Mouse (Mus musculus): ENCODE results near the gene Gopc. TPM values are rescaled to one million over a fixed set of nuclear protein-coding genes. Genes with fewer than 3 reads are reported as not detected.
"Not testable (repeated sequence)": the region's sequence is repeated elsewhere in the genome, so short reads cannot be mapped to it uniquely, and the experiment has no call there.

The Gopc gene
- total RNA-seq, 2 experiments from 2014 or later = 7.4 to 8.5 TPM

DNA sequence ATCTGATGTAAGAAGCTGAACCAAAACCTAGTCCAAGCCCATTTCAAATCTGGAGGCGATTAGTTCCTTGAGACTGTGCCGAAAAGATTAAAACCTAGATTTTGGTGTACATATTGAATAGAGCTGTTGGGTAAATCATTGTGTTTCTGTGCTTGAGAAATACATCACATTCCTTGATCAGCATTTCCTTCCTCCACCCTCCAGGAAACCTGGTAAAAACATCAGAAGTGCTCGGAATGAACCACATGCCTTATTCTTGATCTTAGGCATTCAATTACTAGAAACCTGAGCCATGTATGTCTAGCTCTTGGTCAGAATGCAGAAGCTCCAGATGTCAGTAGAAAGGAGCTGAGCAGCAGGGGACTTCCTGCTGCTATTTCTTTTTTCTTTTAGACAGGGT is 7.5 kb upstream of the Gopc start:
- intact Hi-C loops (cut with DNase I) = loop anchor here (5.0 to 10.0 kb wide), 2 partner anchors 157 to 285 kb away; partner anchors contain the start of gene Dcbld1

DNA sequence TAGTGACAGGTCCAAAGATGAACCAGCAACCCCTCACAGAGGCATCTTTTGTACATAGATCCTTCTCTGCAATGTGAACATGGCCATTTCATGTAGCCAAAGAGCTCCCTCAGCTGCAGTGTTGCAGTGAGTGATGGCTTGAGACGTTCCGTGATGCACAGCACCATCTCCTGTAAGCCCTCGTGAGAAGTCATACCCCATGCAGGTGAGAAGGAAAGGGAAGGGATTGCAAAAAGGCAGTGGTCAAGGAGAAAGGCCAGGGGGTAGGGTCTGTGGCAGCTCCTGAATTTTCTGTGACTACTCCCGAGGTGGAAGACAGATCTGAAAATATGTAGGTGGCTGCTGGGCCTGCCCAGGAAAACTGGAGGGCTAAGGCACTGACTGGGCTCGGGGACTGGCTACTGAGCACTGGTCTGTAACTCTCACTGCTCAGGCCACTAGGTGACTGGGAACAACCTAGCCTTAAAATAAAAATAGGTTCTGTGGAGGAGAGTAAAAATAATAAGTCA is 7.1 kb upstream of the Gopc start, which contains the start of gene Nepn:
TSS of gene Nepn (plus strand) at position 51 of the 509 bp plus-strand sequence.
- DNase-seq = no peak
- intact Hi-C loops (cut with DNase I) = loop anchor here (5.0 to 10.0 kb wide), 2 partner anchors 157 to 284 kb away; partner anchors contain the start of gene Dcbld1

More for the DNA sequence above, 7.5 kb upstream of the Gopc start:
- no peak for DNase-seq

DNA sequence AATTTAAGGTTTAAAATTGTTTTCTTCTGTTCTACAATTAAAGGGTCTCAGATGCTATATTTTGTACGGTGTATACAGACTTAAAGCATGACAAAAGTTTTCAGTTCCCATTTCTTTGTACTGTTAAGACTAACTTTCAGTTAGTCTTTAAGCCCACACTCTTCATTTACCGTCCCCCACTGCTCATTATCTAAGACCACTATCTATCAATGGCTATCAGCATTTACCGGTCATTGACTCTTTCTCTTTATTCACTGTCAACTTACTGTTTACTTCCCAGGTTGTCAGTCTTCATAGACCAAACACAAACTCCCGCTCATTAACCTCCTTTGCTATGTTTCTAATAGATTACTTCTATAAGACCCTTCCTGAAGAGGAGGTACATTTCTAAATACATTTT is 5.3 kb upstream of the Gopc start:
- intact Hi-C loops (cut with DNase I) = loop anchor here (5.0 to 10.0 kb wide), 2 partner anchors 155 to 282 kb away; partner anchors contain the start of gene Dcbld1
- DNase-seq = no peak

DNA sequence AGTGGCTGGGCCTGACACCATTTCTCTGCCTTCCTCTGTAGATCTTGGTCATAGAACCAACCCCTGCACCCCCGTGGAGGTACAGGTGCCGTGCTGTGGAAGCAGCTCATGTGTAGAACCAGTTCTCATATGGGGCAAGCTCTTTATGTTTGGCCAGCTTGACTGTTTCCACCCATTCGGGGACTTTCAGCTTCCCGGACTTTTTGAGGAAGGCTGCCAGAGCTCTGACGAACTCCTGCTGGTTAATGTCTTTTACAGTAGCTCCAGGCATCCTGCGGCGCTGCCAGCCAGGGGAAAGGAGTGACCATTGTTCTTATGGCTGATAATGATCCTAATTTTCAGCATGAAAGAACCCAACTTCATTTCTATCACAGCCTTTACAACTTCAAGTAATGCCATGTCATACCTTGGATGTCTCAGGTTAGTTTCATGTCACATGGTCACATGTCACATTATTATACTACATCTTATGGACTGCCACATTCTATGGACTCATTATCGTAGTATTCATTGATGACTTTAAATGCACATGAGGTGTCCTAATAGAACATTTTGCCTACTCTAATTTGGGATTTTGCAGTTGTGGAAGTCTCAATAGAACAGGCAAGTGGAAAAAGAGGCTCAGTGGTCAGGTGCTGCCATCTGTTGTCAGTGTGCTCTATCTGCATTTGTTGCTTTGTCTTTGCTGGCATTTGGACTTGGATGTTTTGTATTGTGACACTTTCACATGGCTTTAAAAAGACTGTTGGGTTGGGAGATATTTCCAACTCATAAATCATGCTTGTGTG is 3.1 kb upstream of the Gopc start:
- DNase-seq = peak in 1 of 2 experiments; percentile 8
- intact Hi-C loops (cut with DNase I) = loop anchor here (5.0 to 10.0 kb wide), 4 partner anchors 32 to 280 kb away; partner anchors contain the start of genes Dcbld1 and Nus1

DNA sequence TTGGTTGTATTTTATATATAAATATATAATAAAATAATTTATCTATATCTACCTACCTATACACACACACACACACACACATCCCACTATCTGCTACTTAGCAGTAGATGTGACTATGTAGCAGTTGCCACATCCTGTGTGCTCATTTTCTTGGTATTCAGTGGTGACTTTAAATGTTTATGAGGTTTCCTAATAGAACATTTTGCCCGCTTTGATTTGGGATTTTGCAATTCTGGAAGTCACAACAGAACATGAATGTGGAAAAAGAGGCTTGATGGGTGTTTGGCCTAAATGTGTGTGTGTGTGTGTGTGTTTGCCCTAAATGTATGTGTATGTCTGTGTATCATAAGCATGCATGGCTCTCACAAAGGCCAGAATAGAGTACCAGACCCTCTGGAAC is 1.6 kb upstream of the Gopc start:
- no peak for DNase-seq
- intact Hi-C loops (cut with DNase I) = loop anchor here (5.0 to 10.0 kb wide), 3 partner anchors 34 to 279 kb away; partner anchors contain the start of gene Nus1

DNA sequence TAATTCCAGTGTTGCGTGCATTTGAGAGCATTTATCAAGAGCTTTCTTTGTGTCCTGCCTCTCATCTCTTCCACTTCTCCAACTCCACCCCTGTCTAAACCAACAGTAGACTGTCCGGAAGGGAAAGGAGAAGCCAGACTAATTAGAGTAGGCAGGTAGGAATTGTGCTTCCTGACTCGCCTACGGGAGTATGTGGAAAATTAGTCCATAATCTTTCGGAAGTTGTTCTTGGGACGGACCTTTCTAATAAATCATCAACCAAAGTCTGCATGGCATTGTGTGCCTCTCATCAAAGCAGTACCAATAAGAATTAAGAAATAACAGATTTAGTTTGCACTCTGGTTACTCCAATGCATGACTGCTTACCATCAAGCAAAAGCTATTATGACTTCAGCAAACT is 1.1 kb upstream of the Gopc start:
- no peak for DNase-seq
- intact Hi-C loops (cut with DNase I) = loop anchor here (5.0 to 10.0 kb wide), 3 partner anchors 34 to 278 kb away; partner anchors contain the start of gene Nus1

DNA sequence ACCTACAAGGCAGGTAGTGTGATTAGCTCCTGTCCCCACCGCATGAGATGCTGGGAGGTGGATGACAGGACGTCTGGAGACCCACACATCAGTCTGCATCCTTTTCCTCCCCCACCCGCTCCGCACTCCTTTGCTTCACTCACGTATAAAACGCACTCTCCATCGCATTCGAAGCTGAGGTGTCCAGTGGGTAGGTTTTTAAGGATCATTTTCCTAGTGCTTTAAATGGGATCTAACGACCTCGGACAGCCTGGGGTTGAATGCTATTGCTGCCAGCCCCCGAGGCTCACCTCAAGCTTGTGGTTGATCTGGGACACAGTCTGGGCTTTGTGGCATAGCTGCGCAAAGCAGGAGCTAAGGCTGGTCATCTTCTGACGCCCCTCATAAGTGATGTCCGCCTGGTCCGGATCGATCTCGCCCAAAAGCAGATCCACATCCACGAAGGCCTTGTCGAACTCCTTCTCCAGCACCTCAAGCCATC is 563 bp downstream of the Gopc start:
- DNase-seq = no peak
- intact Hi-C loops (cut with DNase I) = loop anchor here (5.0 to 10.0 kb wide), 3 partner anchors 36 to 277 kb away; partner anchors contain the start of gene Nus1

DNA sequence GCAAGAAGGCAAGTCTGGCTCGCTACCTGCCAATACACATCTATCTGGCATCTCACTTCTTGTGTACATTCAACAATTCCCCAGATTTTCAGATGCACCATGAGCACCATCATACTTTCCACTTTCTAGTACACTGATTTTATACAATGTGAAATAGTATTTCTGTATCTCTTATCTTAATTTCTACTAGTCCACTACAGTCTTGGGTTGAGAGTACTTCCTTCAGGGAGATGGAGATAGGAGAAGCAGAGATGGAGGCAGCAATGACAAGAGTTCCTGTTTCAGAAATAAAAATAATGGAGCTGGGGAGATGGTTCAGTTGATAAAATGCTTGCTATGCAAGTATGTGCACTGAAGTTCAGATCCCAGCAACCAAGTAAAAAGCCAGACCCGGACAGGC is 4.1 kb downstream of the Gopc start:
- no peak for DNase-seq
- intact Hi-C loops (cut with DNase I) = no loop called here

DNA sequence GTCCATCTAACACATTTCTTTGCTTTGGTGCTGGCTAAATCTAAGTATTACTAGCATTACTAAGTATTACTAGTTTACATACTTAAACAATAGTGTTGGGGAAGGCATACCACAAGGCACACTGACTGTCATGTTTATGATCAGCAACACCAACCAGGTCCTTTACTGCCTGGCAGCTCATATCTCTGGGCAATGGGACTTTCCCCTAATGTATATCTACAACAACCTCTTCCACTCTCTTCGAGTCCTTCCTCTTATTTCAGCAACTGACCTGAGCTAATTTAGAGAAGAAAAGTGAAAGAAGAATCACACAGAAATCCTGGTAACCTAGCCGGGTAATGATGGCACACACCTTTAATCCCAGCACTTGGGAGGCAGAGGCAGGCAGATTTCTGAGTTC is 5.5 kb downstream of the Gopc start:
- DNase-seq = no peak
- intact Hi-C loops (cut with DNase I) = no loop called here

DNA sequence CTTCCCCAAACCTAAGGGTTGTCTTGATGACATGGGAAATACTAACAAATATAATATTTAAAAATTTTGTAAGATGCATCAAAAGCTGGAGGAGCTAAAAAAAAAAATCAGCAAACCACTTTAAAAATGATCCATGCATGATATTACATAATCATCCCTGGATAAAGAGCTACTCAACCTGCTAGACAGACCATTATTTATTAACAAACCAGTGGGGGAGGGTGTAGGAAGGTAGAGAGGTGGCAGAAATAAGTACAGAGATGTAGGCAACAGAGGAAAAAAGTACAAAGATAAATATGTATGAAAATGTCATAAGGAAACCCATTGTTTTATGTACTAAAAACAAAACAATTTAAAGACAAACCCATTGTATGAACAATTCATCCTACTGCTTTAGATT is 7.3 kb downstream of the Gopc start:
- no peak for DNase-seq
- intact Hi-C loops (cut with DNase I) = no loop called here

DNA sequence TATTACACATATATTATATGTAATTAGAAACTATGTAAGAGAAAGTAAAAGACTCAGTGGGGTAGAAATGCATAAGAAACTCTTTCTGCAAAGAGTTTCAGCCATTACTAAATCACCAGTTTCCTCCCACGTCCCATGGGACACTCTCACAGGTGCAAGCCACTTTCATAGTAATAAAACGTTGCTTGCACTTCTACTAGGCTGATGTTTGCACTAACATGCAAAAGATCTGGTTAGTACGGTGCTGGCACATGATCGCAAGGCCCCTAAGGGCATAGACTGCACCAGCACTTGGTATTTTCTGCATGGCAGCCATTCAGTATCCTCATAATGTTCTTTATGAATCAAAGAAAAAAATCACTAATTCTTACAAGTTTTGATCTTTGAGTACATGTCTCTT is 8.1 kb downstream of the Gopc start:
- intact Hi-C loops (cut with DNase I) = no loop called here
- no peak for DNase-seq

DNA sequence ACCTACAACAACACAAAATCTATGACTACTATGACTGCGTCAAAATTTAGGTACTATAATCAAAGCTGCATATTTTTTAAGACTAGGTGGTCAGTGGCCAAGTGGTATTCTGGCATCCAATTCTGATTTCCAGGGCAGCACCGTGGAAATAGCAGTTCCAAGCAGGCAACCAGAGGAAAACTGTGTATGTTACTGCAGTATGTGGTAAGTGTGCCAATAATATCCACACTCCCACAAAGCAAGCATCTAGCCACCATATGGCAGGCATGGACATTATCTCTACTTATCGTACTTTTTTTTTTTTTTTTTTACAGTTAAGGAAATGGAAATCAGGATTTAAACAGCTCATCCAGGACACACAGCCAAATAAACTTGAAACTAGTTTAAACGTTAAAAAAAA is 13.5 kb downstream of the Gopc start:
- intact Hi-C loops (cut with DNase I) = no loop called here
- no peak for DNase-seq

DNA sequence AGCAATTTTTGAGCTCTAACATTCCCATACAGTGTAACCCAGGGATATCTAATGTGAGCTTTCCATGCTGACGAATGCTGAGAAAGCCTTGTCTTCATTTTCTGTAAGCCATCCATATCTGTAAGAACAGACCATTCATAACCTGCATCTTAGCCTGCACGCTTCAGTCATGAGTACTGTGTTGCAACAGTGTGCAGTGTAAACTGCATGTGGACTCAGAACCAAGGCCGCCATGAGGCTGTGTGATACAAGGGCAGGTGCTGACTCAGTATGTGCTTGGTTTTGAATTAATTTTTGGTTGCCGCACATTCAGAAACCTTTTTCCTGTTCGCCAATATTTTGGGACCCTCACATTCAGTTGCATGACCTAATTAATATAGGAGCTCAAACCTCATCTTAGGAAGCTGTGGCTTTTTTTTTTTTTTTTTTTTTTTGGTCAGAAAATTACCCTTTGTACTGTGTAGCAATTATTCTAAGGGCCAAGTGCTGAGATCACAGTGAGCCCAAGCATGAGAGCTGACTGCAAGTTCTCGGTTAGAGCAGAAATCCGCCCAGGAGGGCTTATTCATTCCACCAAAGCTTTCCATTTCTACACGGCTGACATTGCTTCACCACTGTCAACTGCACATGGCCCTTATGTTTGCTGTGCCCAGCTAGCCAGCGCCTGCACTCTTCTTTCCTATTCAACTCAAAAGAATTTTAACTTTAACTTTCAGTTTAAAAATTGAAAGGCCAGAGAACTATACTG is 20.9 kb downstream of the Gopc start:
- intact Hi-C loops (cut with DNase I) = no loop called here

DNA sequence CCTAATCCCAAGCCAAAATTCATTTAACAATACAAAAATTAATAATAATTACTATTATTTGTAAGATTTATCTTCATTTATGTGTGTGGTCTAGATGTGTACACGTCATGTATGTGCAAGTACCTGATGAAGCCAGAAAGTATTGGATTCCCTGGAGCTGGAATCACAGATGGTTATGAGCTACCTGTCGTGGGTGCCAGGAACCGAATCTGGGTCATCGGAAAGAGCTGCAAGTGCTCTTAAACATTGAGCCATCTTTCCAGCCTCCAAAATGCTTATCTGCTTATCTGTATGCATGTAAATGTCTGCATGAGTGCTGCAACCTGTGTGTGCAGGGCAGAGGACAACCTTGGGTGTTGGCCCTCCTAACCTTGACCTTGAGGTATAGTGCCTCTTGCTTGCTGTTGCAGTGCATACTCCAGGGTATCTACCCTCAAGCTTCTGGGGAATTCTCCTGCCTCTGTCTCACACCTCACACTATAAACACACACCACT is 21.6 kb downstream of the Gopc start:
- intact Hi-C loops (cut with DNase I) = no loop called here
- DNase-seq = no peak

More for the DNA sequence above, 20.9 kb downstream of the Gopc start:
- DNase-seq = no peak

DNA sequence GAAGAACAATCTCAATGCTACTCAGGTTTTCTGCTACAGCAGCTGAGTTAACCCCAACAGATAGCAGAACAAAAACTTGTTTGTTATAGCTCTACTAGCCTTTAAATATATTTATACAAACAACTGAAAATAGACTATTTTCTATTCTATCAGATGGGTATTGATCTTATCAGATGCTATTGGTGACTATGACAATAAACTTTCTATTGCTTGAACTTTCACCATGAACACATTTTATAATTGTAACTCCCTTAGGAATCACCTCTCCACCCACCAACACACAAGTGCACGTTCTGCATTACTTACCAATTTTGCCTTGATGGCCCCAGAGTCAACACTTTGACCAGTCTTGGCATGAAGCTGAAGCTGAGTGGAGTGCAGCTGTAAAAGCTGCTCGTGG is 23.5 kb downstream of the Gopc start, which contains the start of gene Gm26741:
TSS of gene Gm26741 (plus strand) at position 301 of the 400 bp plus-strand sequence.
- no peak for DNase-seq
- intact Hi-C loops (cut with DNase I) = no loop called here

DNA sequence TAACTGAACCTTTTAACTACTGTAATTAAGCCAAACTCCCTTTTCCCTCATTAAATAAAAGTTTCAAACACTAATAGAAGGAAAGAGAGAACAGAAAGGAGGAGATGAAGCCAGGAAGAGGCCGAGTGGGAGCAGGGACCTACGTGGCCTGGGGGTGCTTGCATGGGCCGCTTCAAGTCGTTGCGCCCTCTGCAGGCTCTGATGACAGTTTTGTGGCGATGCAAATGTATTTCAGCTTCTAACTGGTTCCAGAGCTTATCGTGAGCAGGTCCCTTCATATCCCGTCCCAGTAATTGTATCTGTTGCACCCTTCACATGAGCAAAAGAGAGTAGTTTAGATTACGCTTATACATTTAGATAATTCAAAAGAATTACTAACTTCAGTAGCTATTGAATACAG is 28.7 kb downstream of the Gopc start:
- intact Hi-C loops (cut with DNase I) = no loop called here

DNA sequence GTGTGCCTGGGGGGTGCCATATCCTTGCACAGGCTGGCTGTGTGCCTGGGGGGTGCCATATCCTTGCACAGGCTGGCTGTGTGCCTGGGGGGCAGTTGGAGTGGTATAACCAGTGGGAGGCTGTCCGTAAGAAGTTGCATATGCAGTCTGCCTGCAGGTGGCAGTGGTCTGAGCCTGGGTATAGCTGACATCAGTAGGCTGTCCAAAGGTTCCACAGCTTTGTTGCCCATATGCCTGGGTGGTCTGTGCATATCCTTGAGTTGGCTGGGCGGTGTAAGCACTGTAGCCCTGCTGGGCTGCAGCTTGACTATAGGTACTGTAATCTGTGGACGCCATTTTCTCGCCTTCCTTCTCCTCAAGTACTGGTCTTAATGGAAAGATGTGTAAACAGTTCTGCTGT is 38.6 kb downstream of the Gopc start:
- intact Hi-C loops (cut with DNase I); DNase-seq: not testable (repeated sequence)

More for the DNA sequence above, 28.7 kb downstream of the Gopc start:
- no peak for DNase-seq

DNA sequence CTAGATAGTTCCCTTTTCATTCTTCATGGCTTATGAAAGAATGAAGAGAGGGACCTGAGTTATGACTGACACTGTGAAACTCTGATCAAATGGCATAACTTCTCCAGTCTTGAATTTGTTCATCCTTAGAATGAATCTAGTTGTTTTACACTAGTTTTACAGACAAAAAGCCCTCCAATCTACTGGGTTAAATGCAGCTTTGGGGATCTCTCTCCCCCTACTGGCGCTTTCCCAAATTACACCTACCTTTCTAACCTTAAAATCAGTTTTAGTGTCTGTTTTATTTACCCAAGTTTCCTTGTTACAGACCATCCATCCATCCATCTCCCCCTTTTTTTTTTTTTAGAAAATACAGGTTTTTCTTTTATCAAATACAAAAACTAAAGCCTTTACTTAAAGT is 50.9 kb downstream of the Gopc start:
- no peak for DNase-seq
- intact Hi-C loops (cut with DNase I) = loop anchor here (2.0 kb wide), 1 partner anchor 98 kb away; the partner anchor contains the start of gene Dcbld1

DNA sequence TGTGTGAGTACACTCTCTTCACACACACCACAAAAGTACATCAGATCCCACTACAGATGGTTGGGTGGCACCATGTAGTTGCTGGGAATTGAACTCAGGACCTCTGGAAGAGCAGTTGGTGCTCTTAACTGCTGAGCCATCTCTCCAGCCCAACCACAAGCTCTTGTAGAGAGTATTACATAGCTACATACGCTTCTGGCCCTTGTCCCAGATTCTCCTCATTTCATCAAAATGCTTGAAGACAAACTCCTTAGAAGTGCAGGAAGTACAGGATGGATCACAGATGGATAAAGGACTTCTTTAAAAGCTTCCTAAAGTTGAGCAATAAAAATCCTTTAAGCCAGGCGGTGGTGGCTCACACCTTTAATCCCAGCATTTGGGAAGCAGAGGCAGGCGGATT is 60.0 kb downstream of the Gopc start:
- intact Hi-C loops (cut with DNase I) = no loop called here
- no peak for DNase-seq

DNA sequence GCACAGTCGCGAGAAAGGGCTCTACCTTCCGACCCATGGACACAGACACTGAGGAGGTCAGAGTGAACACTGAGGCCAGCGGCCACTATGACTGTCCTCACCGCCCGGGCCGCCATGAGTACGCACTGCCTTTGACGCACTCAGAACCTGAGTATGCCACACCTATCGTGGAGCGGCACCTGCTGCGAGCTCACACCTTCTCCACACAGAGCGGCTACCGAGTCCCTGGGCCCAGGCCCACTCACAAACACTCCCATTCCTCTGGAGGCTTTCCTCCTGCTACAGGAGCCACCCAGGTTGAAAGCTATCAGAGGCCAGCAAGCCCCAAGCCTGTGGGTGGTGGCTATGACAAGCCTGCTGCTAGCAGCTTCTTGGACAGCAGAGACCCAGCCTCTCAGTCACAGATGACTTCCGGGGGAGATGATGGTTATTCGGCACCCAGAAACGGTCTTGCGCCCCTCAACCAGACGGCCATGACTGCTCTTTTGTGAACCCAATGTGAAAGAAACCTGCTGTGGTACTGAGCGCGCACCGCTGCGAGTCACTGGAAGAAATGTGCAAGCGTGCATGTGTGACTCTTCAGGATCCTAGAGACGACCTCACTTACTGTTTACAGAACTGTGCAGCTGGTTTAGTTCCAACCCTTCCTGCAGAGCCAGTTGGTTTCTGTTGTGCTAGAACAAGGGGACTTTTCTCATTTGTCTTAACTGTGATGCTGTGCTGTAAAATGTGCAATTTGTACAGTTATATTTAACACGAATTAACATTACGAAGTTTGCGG is 62.2 kb downstream of the Gopc start:
- DNase-seq = no peak
- intact Hi-C loops (cut with DNase I) = no loop called here

Measured in gastrocnemius, postnatal 36 days (tissue).